Mouse (Mus musculus) lung, postnatal 0 days (tissue): ENCODE results near the gene Prokr2. TPM values are rescaled to one million over a fixed set of nuclear protein-coding genes. Genes with fewer than 3 reads are reported as not detected.
"Not testable (repeated sequence)": the region's sequence is repeated elsewhere in the genome, so short reads cannot be mapped to it uniquely, and the experiment has no call there.

Source experiments
- ATAC-seq: fragments of 200-750 bp; cut with Nextera tagmentation; 2 replicates; pipeline ENCODE4 v1.8.0; 2017; ENCODE audit warnings: moderate library complexity
- DNase-seq: peaks from one replicate; pipeline ENCODE4 v3.0.0-alpha.2; 2016; ENCODE audit warnings: low spot score
- H3K27ac ChIP-seq: fragments of 300-500 bp; sonication (generic); 2 replicates; pipeline ENCODE4 v1.5.1; 2014; ENCODE audit warnings: antibody characterized with exemption, mild to moderate bottlenecking, low read length, mixed read lengths
- H3K27me3 ChIP-seq: fragments of 300-500 bp; sonication (generic); replicated peaks from 2 replicates; pipeline ENCODE4 v1.6.1; 2014; ENCODE audit warnings: low read length, mixed read lengths; ENCODE audit not compliant: insufficient read depth
- H3K36me3 ChIP-seq: fragments of 300-500 bp; sonication (generic); 2 replicates; pipeline ENCODE4 v1.6.1; 2014; ENCODE audit warnings: low read length, mixed read lengths; ENCODE audit not compliant: insufficient read depth
- H3K4me1 ChIP-seq: fragments of 300-500 bp; sonication (generic); 2 replicates; pipeline ENCODE4 v1.6.1; 2014; ENCODE audit warnings: antibody characterized with exemption, low read depth, low read length, mixed read lengths; ENCODE audit not compliant: insufficient read depth
- H3K4me2 ChIP-seq: fragments of 300-500 bp; sonication (generic); replicated peaks from 2 replicates; pipeline ENCODE4 v1.6.1; 2014; ENCODE audit warnings: low read depth, mild to moderate bottlenecking, low read length, moderate library complexity, mixed read lengths
- H3K4me3 ChIP-seq: fragments of 300-500 bp; sonication (generic); 2 replicates; pipeline ENCODE4 v1.5.1; 2014; ENCODE audit warnings: low read depth, low read length
- H3K9ac ChIP-seq: fragments of 300-500 bp; sonication (generic); replicated peaks from 2 replicates; pipeline ENCODE4 v1.6.1; 2014; ENCODE audit warnings: low read depth, mild to moderate bottlenecking
- H3K9me3 ChIP-seq: fragments of 300-500 bp; sonication (generic); 2 replicates; pipeline ENCODE4 v1.6.1; 2016; ENCODE audit warnings: low read length, mixed read lengths
- CTCF ChIP-seq: IDR thresholded peaks from 2 replicates; pipeline ENCODE4 v1.5.1; 2016; ENCODE audit warnings: antibody characterized with exemption, mild to moderate bottlenecking
- EP300 ChIP-seq: IDR thresholded peaks from 2 replicates; pipeline ENCODE4 v1.6.1; 2016; ENCODE audit warnings: antibody characterized with exemption, mild to moderate bottlenecking, control low read depth
- WGBS: fragments of 180-500 bp; shearing (Covaris S2); extraction: QIAGEN DNeasy Blood & Tissue Kit; methylation state at CpG from one replicate; pipeline ENCODE4 v1.1.7; 2014; 5-methylcytosine and 5-hydroxymethylcytosine counted together
- polyA plus RNA-seq: library from polyadenylated mRNA; unstranded; fragments of >200 nt; fragmentation: Nextera tagmentation; extraction: Ambion mirVana; gene quantifications from 2 replicates; pipeline ENCODE4 v1.2.1, GENCODE M21; 2015

Prokr2 gene
- polyA plus RNA-seq, 1 experiment from 2014 or later: not detected

- DNase-seq (no peak), ATAC-seq (no peak)
- H3K27me3 ChIP-seq: no peaks in the 10 kb centered on the region
- H3K4me3 ChIP-seq: no peak overlapping the region
- H3K27ac ChIP-seq: no peak overlapping the region
- WGBS: 89% methylated on average over 10 of the region's 10 CpGs
- peaks cover 25% of the 10 kb centered on the region for H3K36me3 ChIP-seq
- no peak overlapping the region for H3K4me2 ChIP-seq
- no peaks in the 10 kb centered on the region for H3K9me3 ChIP-seq
- TF ChIP-seq EP300 (no peak), CTCF (no peak)
- H3K4me1 ChIP-seq: peaks cover 5% of the 10 kb centered on the region; the same call in 1 of the 2 replicates
- H3K9ac ChIP-seq: no peak overlapping the region
Observed at GRCm38 (mm10) chr2:132293694-132294450, 91.4 kb downstream of the Prokr2 start.

- no peak for DNase-seq
- no peak overlapping the region for H3K4me3 ChIP-seq
- no peak overlapping the region for H3K27ac ChIP-seq
- H3K9ac ChIP-seq: no peak overlapping the region
- 0 out of 2 replicates have a peak, but pooled peaks cover 16% of the 10 kb centered on the region for H3K36me3 ChIP-seq
- TF ChIP-seq EP300: no peak
- TF ChIP-seq CTCF: no peak
- no peaks in the 10 kb centered on the region for H3K9me3 ChIP-seq
- 36% methylated on average over 4 of the region's 4 CpGs for WGBS
- ATAC-seq: no peak
- H3K27me3 ChIP-seq: no peaks in the 10 kb centered on the region
- H3K4me2 ChIP-seq: no peak overlapping the region
- H3K4me1 ChIP-seq: peaks cover 5% of the 10 kb centered on the region; the same call in 1 of the 2 replicates
Observed at GRCm38 (mm10) chr2:132292083-132292482, 93.2 kb downstream of the Prokr2 start.

DNA sequence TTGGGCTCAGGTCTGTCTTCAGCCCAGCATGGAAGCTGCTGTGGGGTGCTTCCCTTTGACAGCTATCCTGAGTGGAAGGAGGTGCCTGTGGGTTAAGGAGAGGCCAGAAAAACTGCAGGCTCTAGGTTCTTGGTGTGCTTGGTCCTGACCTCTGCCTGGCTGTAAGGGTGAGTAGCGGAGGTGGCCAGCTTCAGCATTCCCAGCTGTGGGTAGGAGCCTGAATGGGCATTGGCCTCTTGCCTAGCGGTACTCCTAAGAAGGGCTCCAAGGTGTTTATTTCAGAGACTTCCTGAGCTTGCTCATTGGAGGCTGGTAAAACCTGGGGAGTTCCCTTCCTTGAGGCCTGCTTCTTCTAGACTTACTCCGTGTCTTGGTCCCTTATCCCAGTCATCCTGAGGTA is 94.0 kb downstream of the Prokr2 start:
- H3K27me3 ChIP-seq: no peaks in the 10 kb centered on the region
- ATAC-seq (peak; percentile 51), DNase-seq (no peak)
- H3K4me2 ChIP-seq: no peak overlapping the region
- H3K9me3 ChIP-seq: no peaks in the 10 kb centered on the region
- 26% methylated on average over 3 of the region's 3 CpGs for whole genome bisulfite sequencing
- H3K9ac ChIP-seq: no peak overlapping the region
- 0 out of 2 replicates have a peak, but pooled peaks cover 16% of the 10 kb centered on the region for H3K36me3 ChIP-seq
- no peak overlapping the region for H3K4me3 ChIP-seq
- H3K27ac ChIP-seq: peak overlapping the region; percentile 15; the same call in 1 of the 2 replicates
- peaks cover 5% of the 10 kb centered on the region; the same call in 1 of the 2 replicates for H3K4me1 ChIP-seq
- TF ChIP-seq EP300 (no peak), CTCF (no peak)

DNA sequence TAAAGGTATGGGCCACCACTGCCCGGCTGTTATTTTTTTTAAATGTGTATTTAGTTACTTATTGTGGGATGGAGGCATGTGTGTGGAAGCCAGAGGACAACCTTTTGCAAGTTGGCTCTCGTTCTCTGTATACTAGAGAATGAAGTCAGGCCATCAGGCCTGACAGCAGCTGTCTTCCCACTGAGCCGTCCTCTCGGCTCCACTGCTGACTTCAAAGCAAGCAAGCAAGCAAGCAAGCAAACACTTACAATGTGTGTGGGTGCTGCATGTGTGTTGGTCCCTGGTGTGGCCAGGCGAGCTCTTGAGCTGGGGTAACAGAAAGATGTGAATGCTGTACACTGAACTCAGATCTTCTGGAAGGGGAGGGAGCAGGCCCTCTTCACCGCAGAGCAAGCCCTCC is 94.4 kb downstream of the Prokr2 start:
- Histone ChIP-seq H3K36me3 (0 out of 2 replicates have a peak, but pooled peaks cover 16% of the 10 kb centered on the region), H3K4me1 (peaks cover 5% of the 10 kb centered on the region; the same call in 1 of the 2 replicates), H3K4me2 (no peak overlapping the region), H3K9me3 (no peaks in the 10 kb centered on the region), H3K27me3 (no peaks in the 10 kb centered on the region), H3K4me3 (no peak overlapping the region), H3K27ac (peak overlapping the region; percentile 15; the same call in 1 of the 2 replicates), H3K9ac (no peak overlapping the region)
- no peak for TF ChIP-seq CTCF
- ATAC-seq: 0 out of 2 replicates have a peak, but pooled peaks have one; percentile 23
- no peak for DNase-seq
- WGBS: 58% methylated on average over 6 of the region's 6 CpGs

DNA sequence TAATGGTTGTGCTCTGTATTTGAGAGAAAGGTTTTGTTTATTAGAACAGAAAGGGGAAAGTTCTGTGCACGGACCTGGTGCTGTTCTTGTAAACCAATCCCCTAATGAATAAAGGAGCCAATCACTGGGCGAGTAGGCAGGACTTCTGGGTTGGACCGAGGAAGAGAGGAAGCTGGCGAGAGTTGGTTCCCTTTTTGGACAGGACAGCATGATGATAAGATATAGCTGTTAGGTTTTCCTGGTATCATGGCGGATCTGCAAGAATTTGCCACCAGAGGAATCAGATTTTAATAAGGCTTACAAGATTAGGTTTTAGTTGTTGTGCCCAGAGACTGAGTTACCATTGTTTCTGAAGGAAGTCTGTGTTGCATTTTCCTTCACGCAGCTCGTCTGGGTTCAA is 96.0 kb downstream of the Prokr2 start:
- H3K4me3 ChIP-seq, H3K27me3 ChIP-seq, ATAC-seq, H3K27ac ChIP-seq, H3K4me2 ChIP-seq, H3K9me3 ChIP-seq, DNase-seq, H3K9ac ChIP-seq, H3K36me3 ChIP-seq: not testable (repeated sequence)
- H3K4me1 ChIP-seq: peaks cover 14% of the 10 kb centered on the region; the same call in 1 of the 2 replicates
- 56% methylated on average over 5 of the region's 7 CpGs for WGBS

Other genes with a start within 250 kb of the Prokr2 start
- 26.6 and 35.8 TPM in 2 replicates for gene Slc23a2, start 240.3 kb downstream of the Prokr2 start, polyA plus RNA-seq
- gene Tmem230, start 137.6 kb downstream of the Prokr2 start, polyA plus RNA-seq: 39.6 and 41.7 TPM in 2 replicates
- 74.7 and 76.4 TPM in 2 replicates for gene Pcna, start 132.1 kb downstream of the Prokr2 start, polyA plus RNA-seq
- 32.3 and 37.0 TPM in 2 replicates for gene Cds2, start 122.3 kb downstream of the Prokr2 start, polyA plus RNA-seq
- 47.9 and 52.2 TPM in 2 replicates for gene Gpcpd1, start 202.3 kb upstream of the Prokr2 start, polyA plus RNA-seq